Mouse (Mus musculus): ENCODE results near the gene Adcy2. TPM values are rescaled to one million over a fixed set of nuclear protein-coding genes. Genes with fewer than 3 reads are reported as not detected.

Adcy2 gene
- polyA plus RNA-seq, 1 experiment from 2014 or later, result 4.8 TPM

DNA sequence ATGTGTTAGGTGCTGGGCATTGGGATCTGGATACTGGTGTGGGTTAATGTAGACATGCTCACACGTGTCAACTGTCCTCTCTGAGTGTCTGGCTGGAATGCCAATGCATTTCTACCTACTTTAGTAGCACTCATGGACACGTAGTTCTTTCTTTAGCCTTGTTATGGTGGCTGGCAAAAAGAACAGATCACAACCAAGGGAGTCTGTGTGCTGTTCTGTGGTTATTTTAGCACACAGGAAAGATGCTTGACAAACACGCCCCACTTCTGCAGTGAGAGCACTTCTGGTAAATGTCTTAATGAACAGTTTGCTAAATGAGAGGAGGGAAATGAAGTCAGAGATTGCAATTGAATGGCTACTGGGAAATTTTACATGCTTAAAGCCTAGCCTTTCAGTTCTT, 151.1 kb downstream of the Adcy2 start:
- Histone ChIP-seq H3K9me3 (no peaks in the 10 kb centered on the region), H3K27ac (no peak overlapping the region), H3K36me3 (no peaks in the 10 kb centered on the region), H3K27me3 (replicated peaks) (no peaks in the 10 kb centered on the region), H3K4me1 (replicated peaks) (no peaks in the 10 kb centered on the region), H3K9ac (no peak overlapping the region), H3K4me3 (replicated peaks) (no peak overlapping the region), H3K4me2 (replicated peaks) (no peak overlapping the region)
- ATAC-seq, result no peak
- WGBS, result 62% methylated on average over 3 of the region's 3 CpGs

DNA sequence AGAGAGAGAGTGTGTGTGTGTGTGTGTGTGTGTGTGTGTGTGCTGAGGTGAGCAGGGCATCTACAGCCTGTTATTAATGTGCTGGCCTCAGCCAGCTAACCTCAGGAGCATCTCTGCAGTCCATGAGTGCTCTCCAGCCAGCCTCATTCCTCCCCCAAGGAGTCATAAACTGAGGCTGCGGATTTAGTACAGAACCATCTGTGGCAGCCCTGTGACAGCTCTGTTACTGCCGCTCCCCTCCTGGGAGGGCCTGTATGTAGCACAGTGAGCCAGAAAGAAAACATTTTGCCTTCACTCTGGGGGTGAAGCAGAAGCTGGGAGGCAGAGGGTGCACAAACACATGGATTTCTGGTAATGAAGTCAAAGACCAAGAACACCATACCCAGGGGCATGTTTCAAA, 159.8 kb downstream of the Adcy2 start:
- H3K27ac ChIP-seq, result no peak overlapping the region
- H3K27me3 ChIP-seq (replicated peaks), result no peaks in the 10 kb centered on the region
- H3K9ac ChIP-seq, result no peak overlapping the region
- H3K9me3 ChIP-seq, result no peaks in the 10 kb centered on the region
- 32% methylated on average over 2 of the region's 2 CpGs for WGBS
- no peak overlapping the region for H3K4me2 ChIP-seq (replicated peaks)
- H3K4me1 ChIP-seq (replicated peaks), result no peaks in the 10 kb centered on the region
- H3K36me3 ChIP-seq, result no peaks in the 10 kb centered on the region
- H3K4me3 ChIP-seq (replicated peaks), result no peak overlapping the region
- no peak for ATAC-seq

DNA sequence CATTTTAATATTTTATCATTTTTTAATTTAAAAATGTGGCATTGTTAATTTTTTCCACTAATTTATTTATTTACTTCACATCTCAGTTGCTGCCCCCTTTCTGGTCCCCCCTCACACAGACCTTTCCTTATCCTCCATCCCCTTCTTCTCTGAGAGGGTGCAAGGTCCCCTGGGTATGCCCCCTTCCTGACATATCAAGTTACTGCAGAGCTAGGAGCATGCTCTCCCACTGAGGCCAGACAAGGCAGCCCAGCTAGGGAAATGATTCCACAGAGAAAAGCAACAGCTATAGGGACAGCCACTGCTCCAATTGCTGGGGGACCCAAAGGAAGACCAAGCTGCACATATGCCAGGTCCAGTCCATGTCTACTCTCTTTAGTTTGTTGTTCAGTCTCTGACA, 163.2 kb downstream of the Adcy2 start:
- no peak overlapping the region for H3K4me2 ChIP-seq (replicated peaks)
- ATAC-seq, result no peak
- H3K27me3 ChIP-seq (replicated peaks), result no peaks in the 10 kb centered on the region
- H3K36me3 ChIP-seq, result no peaks in the 10 kb centered on the region
- H3K9me3 ChIP-seq, result no peaks in the 10 kb centered on the region
- H3K4me3 ChIP-seq (replicated peaks), result no peak overlapping the region
- no peaks in the 10 kb centered on the region for H3K4me1 ChIP-seq (replicated peaks)
- no peak overlapping the region for H3K27ac ChIP-seq
- H3K9ac ChIP-seq, result no peak overlapping the region

DNA sequence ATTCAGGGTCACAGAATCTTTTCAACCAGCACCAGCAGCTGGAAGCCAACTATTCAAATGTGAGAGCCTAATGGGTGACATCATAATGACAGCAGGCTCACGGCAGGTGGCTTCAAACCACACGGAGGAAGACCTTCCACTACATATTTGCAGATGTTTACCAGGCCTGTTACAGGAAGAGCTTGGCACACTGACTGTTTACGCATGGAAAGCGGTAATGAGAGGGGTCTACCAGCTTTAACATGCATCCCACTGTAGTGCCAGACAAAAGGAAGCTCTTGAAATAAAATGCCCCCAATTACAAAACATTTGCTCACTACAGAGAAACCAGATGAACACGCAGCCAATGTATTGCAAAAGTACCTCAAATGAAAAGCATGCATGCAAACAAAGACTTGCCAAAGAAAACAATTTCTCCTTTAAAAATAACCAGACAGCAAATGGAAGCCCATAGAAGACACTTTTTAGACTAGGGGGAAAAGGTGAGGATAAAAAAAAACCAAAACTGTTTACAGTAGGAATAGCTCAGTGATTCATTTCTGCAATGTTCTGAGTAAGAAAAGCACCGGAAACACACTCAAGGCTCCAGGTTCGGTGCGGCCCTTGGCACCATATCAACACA, 163.8 kb downstream of the Adcy2 start:
- H3K4me2 ChIP-seq (replicated peaks), result no peak overlapping the region
- H3K27ac ChIP-seq, result no peak overlapping the region
- H3K9me3 ChIP-seq, result no peaks in the 10 kb centered on the region
- no peak for ATAC-seq
- no peaks in the 10 kb centered on the region for H3K27me3 ChIP-seq (replicated peaks)
- no peaks in the 10 kb centered on the region for H3K36me3 ChIP-seq
- H3K4me1 ChIP-seq (replicated peaks), result no peaks in the 10 kb centered on the region
- WGBS, result 48% methylated on average over 8 of the region's 8 CpGs
- no peak overlapping the region for H3K9ac ChIP-seq
- H3K4me3 ChIP-seq (replicated peaks), result no peak overlapping the region

DNA sequence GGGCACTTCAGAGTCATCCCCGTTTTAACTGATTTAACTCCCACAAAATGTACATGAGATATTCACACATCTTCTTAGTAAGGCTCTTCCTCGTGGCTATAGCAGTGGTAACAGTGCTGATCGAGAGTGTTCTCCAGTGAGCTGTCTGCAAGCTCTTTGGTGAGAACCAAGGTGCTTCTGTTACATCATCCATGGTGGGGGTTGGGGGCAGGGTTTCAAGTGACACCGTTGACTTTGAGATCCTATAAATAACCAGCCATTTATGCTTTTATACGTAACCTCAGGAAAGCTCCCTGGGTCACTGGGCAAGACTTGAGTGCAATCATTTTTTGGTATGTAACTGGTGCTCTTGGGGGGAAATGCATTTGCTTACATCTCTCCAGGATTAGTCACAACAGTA, 167.2 kb downstream of the Adcy2 start:
- Histone ChIP-seq H3K4me2 (replicated peaks) (no peak overlapping the region), H3K4me3 (replicated peaks) (no peak overlapping the region), H3K4me1 (replicated peaks) (no peaks in the 10 kb centered on the region), H3K27me3 (replicated peaks) (no peaks in the 10 kb centered on the region), H3K36me3 (no peaks in the 10 kb centered on the region), H3K9ac (no peak overlapping the region), H3K27ac (no peak overlapping the region), H3K9me3 (no peaks in the 10 kb centered on the region)
- 72% methylated on average over 5 of the region's 5 CpGs for WGBS
- ATAC-seq, result no peak

DNA sequence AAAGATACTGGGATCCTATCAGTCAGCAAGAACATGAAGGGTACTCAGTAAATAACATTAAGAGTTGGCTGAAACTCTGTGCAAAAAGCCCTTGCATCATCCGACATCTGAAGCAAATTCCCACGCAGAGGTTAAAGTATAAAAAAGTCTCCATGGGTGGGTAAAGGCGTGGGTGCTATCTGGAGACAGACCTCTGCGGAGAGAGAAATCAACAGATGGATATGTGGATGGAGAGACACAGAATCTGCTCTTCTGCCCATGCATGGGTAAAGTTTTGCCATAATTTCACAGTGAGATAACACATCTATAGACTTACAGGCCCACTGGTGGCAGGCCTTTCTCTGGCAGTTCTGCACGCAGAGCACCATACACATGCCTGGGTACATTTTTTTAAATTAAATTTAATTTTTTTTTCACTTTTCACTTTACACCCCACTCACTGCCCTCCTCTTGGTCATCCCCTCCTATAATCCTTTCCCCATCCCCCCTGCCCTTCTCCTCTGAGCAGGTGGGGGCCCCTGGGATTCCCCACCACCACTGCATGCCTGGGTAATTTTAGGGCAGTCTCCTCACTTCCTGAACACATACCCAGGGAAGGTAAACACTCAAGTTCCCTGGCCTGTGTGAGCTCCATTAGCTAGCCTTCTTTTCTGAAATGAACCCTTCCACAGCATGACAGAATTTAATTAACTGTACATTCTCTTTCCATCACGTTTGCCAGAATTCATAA, 169.1 kb downstream of the Adcy2 start:
- no peak overlapping the region for H3K9ac ChIP-seq
- 84% methylated on average over 6 of the region's 6 CpGs for WGBS
- no peak overlapping the region for H3K27ac ChIP-seq
- no peak for ATAC-seq
- H3K9me3 ChIP-seq, result no peaks in the 10 kb centered on the region
- H3K36me3 ChIP-seq, result no peaks in the 10 kb centered on the region
- H3K27me3 ChIP-seq (replicated peaks), result no peaks in the 10 kb centered on the region
- no peak overlapping the region for H3K4me2 ChIP-seq (replicated peaks)
- H3K4me3 ChIP-seq (replicated peaks), result no peak overlapping the region
- H3K4me1 ChIP-seq (replicated peaks), result no peaks in the 10 kb centered on the region

DNA sequence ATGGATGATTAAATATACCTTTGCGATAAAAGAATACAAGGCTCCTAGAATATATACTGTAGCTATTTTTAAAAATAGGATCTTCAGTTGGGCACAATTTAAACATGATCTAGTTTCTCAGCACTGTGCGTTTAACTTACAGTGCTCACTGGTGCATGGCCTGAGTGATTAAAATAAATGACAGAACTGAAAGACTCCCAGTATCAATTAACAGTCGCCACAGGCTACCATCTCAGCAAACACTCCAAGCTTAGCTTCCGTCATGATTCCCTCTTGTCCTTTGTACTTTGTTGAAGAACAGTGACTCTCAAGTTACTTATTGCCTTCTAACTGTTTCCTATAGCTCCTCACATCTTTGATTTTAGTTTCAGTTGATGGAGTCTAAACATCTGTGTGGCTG, 170.9 kb downstream of the Adcy2 start:
- no peak overlapping the region for H3K4me3 ChIP-seq (replicated peaks)
- no peaks in the 10 kb centered on the region for H3K9me3 ChIP-seq
- WGBS, result 76% methylated on average over 4 of the region's 4 CpGs
- no peaks in the 10 kb centered on the region for H3K36me3 ChIP-seq
- no peak for ATAC-seq
- no peak overlapping the region for H3K4me2 ChIP-seq (replicated peaks)
- no peaks in the 10 kb centered on the region for H3K27me3 ChIP-seq (replicated peaks)
- H3K9ac ChIP-seq, result no peak overlapping the region
- H3K27ac ChIP-seq, result no peak overlapping the region
- H3K4me1 ChIP-seq (replicated peaks), result no peaks in the 10 kb centered on the region

DNA sequence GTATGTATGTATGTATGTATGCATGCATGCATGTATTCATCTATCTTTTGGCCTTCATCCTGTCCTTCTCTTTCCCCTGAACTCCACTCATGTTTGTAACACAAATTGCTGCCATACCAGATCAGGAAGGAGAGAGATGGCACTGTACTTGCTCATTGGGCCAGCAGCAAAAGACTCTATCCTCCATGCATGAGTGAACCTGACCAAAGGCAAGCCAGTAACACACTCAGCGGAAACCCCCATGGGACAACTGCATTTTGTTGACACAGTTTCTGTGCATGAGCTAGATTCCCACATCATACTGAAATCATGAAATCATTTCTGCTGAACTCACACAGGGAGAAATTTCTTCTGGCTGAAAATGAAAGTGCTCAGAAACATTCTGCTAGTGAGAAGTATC, 172.9 kb downstream of the Adcy2 start:
- no peak overlapping the region for H3K4me3 ChIP-seq (replicated peaks)
- H3K4me2 ChIP-seq (replicated peaks), result no peak overlapping the region
- ATAC-seq, result no peak
- H3K27ac ChIP-seq, result no peak overlapping the region
- H3K4me1 ChIP-seq (replicated peaks), result 0 out of 2 replicates have a peak, but pooled peaks cover under 1% of the 10 kb centered on the region
- no peaks in the 10 kb centered on the region for H3K36me3 ChIP-seq
- H3K27me3 ChIP-seq (replicated peaks), result no peaks in the 10 kb centered on the region
- WGBS, result 84% methylated on average over 1 of the region's 1 CpGs
- H3K9me3 ChIP-seq, result no peaks in the 10 kb centered on the region
- H3K9ac ChIP-seq, result no peak overlapping the region

DNA sequence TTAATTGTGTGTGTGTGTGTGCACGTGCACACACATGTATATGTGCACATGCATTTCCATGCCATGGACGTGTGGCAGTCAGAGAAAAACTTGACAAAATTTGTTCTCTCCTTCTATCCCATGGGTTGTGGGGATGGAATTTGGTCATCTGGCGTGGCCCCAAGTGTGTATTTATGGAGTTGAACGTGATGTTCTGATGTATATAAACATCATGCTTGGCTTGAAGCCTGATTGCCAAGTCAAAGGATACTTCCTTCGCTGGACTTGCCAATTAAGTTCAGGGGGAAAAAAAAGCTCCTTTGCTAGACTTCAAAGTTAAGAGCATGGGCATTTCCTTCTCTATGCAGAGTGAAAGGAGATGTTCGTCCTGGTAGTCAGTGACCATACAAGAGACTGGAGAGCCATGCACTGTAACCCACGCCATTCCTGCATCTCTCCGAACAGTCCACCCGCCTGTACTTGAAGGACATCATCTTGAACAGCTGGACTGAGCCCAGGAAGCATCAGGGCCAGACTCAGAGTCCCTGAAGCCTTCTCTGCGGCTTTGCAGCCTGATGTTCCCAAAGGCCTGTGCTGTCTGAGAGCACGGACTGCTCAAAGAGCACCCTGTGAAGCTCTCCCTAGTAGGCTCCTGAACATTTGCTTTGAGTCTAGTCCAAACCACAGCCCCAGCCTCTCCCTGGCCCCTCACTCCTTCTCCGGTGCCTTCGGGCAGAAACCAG, 178.3 kb downstream of the Adcy2 start:
- peak overlapping the region; percentile 62 for H3K27ac ChIP-seq

DNA sequence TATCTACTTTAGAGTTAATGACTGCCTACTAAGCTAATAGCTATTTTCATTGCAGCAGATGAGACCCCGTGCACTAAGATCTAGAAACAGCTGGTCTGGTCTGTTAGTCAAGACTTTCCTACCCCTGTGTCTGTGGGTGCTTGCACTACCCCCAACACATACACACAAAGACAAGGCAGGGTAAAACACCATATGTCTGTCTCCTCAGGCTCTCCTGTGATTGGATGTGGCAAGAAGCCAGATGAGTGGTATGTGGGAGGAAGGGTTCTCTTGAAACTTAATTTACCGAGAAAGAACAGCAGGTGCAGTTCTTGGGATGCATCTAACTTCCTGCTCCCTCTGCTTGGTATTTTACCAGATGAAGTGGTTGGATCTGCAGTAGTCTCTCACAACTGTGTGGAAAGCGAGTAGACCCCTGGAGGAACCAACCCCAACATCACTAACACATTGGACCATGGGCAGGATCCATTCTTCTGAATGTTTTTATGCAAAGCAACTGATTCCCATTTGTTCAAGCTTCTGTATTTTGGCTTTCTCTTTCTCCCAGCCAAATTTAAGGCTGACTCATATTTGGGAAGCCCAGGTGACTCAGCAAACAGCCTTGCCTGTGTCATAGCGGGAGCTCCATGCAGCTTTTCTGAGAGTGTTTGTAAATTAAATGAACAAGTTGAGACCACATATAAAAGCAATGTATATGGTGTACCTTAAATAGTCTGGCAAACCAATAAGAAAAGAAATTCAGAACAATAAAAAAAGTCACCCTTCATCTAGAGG, 183.4 kb downstream of the Adcy2 start:
- WGBS, result 69% methylated on average over 4 of the region's 4 CpGs
- no peak overlapping the region for H3K4me2 ChIP-seq (replicated peaks)
- no peak overlapping the region for H3K4me3 ChIP-seq (replicated peaks)
- H3K36me3 ChIP-seq, result no peaks in the 10 kb centered on the region
- no peak for ATAC-seq
- no peaks in the 10 kb centered on the region for H3K27me3 ChIP-seq (replicated peaks)
- no peak overlapping the region for H3K9ac ChIP-seq
- H3K27ac ChIP-seq, result no peak overlapping the region
- H3K4me1 ChIP-seq (replicated peaks), result no peaks in the 10 kb centered on the region
- no peaks in the 10 kb centered on the region for H3K9me3 ChIP-seq

More for the DNA sequence above, 178.3 kb downstream of the Adcy2 start:
- Histone ChIP-seq H3K4me1 (replicated peaks) (0 out of 2 replicates have a peak, but pooled peaks cover 3% of the 10 kb centered on the region), H3K9ac (no peak overlapping the region), H3K36me3 (no peaks in the 10 kb centered on the region), H3K9me3 (no peaks in the 10 kb centered on the region), H3K4me3 (replicated peaks) (no peak overlapping the region), H3K4me2 (replicated peaks) (no peak overlapping the region), H3K27me3 (replicated peaks) (no peaks in the 10 kb centered on the region)
- peak; percentile 66; the same call in 1 of the 2 replicates for ATAC-seq
- WGBS, result 66% methylated on average over 13 of the region's 13 CpGs

DNA sequence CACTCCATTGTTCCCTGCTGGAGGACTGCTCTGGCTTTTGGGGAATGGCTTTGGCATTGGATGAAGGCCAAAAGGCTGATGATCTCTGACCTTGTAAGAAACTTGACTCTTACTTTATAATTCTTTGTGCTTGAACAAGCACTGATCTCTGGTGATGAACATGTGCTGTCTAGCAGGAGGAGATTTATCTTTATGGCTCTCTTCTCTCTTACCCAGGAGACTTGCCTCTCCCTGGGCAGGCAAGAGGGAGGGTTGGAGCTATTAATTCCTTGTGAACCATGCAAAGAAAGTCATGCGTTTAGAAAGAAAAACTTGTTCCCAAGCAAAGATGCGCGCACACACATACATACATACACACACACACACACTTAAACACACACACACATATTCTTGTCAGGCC, 188.2 kb downstream of the Adcy2 start:
- Histone ChIP-seq H3K27ac (no peak overlapping the region), H3K9me3 (no peaks in the 10 kb centered on the region), H3K4me3 (replicated peaks) (no peak overlapping the region), H3K9ac (no peak overlapping the region), H3K4me1 (replicated peaks) (no peaks in the 10 kb centered on the region), H3K4me2 (replicated peaks) (no peak overlapping the region), H3K36me3 (no peaks in the 10 kb centered on the region), H3K27me3 (replicated peaks) (no peaks in the 10 kb centered on the region)
- no peak for ATAC-seq
- WGBS, result 93% methylated on average over 3 of the region's 3 CpGs

DNA sequence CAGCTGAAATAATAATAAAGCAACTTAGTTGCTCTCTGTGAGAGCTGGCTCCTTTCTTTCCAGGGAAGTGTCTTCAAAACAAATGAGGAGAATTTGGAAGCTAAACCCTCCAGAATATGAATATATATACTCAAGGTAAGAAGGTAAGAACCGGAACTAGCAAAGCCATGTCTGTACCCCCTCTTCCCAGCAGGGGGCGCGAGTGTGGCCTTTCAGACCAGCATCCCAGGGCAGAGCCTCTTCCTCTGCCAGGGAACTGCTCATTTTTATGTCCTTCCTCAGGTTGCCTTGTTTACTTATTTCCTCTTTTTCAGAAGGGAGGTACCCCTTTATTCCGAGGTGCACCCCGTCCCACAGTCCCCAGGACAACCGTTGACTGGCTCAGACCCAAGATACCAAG, 199.6 kb downstream of the Adcy2 start:
- Histone ChIP-seq H3K4me1 (replicated peaks) (no peaks in the 10 kb centered on the region), H3K4me2 (replicated peaks) (no peak overlapping the region), H3K4me3 (replicated peaks) (no peak overlapping the region), H3K9ac (no peak overlapping the region), H3K27ac (no peak overlapping the region), H3K9me3 (no peaks in the 10 kb centered on the region), H3K36me3 (no peaks in the 10 kb centered on the region), H3K27me3 (replicated peaks) (no peaks in the 10 kb centered on the region)
- 63% methylated on average over 6 of the region's 6 CpGs for WGBS
- no peak for ATAC-seq
